Mouse (Mus musculus) small intestine, adult 2 months (tissue): ENCODE results near the gene Ncf2. TPM values are rescaled to one million over a fixed set of nuclear protein-coding genes. Genes with fewer than 3 reads are reported as not detected.
A peak's percentile ranks its signal among the peaks of the same experiment; 100 is the strongest.

ENCODE experiments used
- H3K27ac ChIP-seq: fragments of 200-500 bp; 2 replicates; pipeline ENCODE4 v1.5.1; 2012; ENCODE audit warnings: low read depth, low read length, control low read depth, inconsistent platforms; ENCODE audit not compliant: insufficient read depth
- H3K27me3 ChIP-seq: fragments of 200-500 bp; 2 replicates; pipeline ENCODE4 v1.6.1; 2012; ENCODE audit warnings: mild to moderate bottlenecking, moderate library complexity, low read length, inconsistent platforms; ENCODE audit not compliant: control insufficient read depth, insufficient read depth
- H3K36me3 ChIP-seq: fragments of 200-500 bp; 2 replicates; pipeline ENCODE4 v1.6.1; 2012; ENCODE audit warnings: mild to moderate bottlenecking, low read length, control low read depth, inconsistent platforms; ENCODE audit not compliant: control insufficient read depth, insufficient read depth
- H3K4me1 ChIP-seq: fragments of 200-500 bp; 2 replicates; pipeline ENCODE4 v1.6.1; 2012; ENCODE audit warnings: low read length, inconsistent platforms, mixed read lengths; ENCODE audit not compliant: control insufficient read depth, insufficient read depth, insufficient read length
- H3K4me3 ChIP-seq: fragments of 200-500 bp; 2 replicates; pipeline ENCODE4 v1.5.1; 2012; ENCODE audit warnings: low read depth, mild to moderate bottlenecking, control low read depth, inconsistent platforms, low read length, moderate library complexity
- CTCF ChIP-seq: fragments of 200-500 bp; IDR thresholded peaks from 2 replicates; pipeline ENCODE4 v1.5.1; 2012; ENCODE audit warnings: low read depth, mild to moderate bottlenecking, control low read depth, inconsistent platforms, low read length, moderate library complexity, mixed read lengths; ENCODE audit not compliant: insufficient replicate concordance, insufficient read length; ENCODE audit errors: extremely low read depth
- POLR2A ChIP-seq: fragments of 200-500 bp; IDR thresholded peaks from 2 replicates; pipeline ENCODE4 v1.6.1; 2012; ENCODE audit warnings: low read depth, mild to moderate bottlenecking, control low read depth, inconsistent platforms, low read length, moderate library complexity
- WGBS: fragments of 180-500 bp; shearing (Covaris S2); methylation state at CpG from one replicate; pipeline ENCODE4 v1.1.7; 2018; 5-methylcytosine and 5-hydroxymethylcytosine counted together
- polyA plus RNA-seq: library from polyadenylated mRNA; depleted of rRNA; stranded (reverse); fragments of >200 nt; gene quantifications from 2 replicates; pipeline ENCODE4 v1.2.3, GENCODE M21; 2012

The Ncf2 gene
- polyA plus RNA-seq, 1 experiment = 5.4 TPM

- 85% methylated on average over 13 of the region's 13 CpGs for WGBS
- Histone ChIP-seq H3K4me1 (peaks cover 4% of the 10 kb centered on the region; the same call in 1 of the 2 replicates), H3K4me3 (no peak overlapping the region)
Observed at GRCm38 (mm10) chr1:152810533-152811439, 10.8 kb downstream of the Ncf2 start.

DNA sequence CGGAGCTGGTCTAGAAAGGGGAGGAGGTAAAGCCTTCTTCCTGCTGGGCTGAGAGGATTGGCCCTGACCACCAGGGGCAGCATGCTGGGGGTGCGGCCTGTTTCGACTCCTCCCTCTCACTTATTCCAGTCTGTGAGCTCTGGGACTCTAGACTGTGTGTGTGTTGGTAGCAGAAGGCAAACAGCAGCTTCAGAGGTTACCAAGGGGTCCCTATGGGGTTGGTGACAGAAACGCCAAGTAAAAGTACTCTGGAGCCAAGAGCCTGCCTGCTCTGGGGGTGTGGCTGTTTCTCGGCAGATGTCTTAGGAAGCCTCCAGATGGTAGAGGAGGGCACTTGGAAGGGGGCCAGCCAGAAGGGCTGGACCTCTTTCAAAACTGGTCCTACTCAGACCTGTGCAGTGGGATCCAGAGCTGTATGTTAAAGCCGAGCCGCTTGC is 15.3 kb downstream of the Ncf2 start:
- no peaks in the 10 kb centered on the region for H3K27me3 ChIP-seq
- 13% methylated on average over 7 of the region's 7 CpGs for WGBS
- TF ChIP-seq CTCF = peak; percentile 60
- no peak for TF ChIP-seq POLR2A
- H3K27ac ChIP-seq = no peak overlapping the region
- H3K4me1 ChIP-seq = peaks cover 11% of the 10 kb centered on the region; the same call in 1 of the 2 replicates
- peaks cover 2% of the 10 kb centered on the region; the same call in 1 of the 2 replicates for H3K36me3 ChIP-seq
- peak overlapping the region; percentile 49 for H3K4me3 ChIP-seq

More at GRCm38 (mm10) chr1:152810533-152811439, 10.8 kb downstream of the Ncf2 start:
- Histone ChIP-seq H3K27me3 (no peaks in the 10 kb centered on the region), H3K27ac (no peak overlapping the region), H3K36me3 (peaks cover 2% of the 10 kb centered on the region; the same call in 1 of the 2 replicates)
- TF ChIP-seq POLR2A (no peak), CTCF (no peak)

DNA sequence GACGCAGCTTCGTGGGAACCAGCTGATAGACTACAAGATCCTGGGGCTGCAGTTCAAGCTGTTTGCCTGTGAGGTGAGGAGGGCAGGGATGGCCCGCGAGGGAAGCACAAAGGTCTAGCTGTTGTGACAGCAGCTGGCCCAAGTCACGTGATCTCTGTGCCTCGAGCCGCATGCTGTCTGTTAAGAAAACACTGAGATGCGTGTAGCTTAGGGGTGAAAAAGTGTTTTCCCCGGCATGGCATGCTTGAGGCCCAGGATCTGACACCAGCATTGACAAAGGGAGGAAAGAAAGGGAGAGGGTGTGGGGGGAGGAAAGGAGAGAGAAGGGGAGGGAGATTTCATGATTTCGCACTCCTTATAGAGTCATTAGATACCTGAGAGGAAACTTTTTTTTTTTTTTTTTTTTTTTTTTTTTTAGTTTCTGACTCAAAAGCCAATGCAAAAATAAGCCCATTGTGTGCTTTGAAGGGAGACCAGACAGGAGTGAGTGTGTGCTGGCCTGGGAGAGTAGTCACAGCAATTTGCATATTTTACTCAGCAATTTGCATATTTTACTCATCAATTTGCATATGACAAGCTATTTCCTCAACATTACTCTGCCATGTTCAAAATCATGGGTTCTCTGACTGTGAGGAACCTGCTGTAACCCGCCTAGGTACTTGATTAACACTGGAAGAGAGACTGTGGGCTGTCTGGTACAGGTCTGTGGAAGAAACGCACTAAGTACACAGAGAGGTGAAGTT is 17.2 kb downstream of the Ncf2 start:
- peaks cover 11% of the 10 kb centered on the region; the same call in 1 of the 2 replicates for H3K4me1 ChIP-seq
- no peak overlapping the region for H3K4me3 ChIP-seq
- H3K27ac ChIP-seq = peak overlapping the region; percentile 8; the same call in 1 of the 2 replicates
- WGBS = 41% methylated on average over 12 of the region's 12 CpGs
- no peaks in the 10 kb centered on the region for H3K36me3 ChIP-seq
- TF ChIP-seq CTCF (no peak), POLR2A (no peak)
- no peaks in the 10 kb centered on the region for H3K27me3 ChIP-seq

- peak overlapping the region; percentile 8; the same call in 1 of the 2 replicates for H3K27ac ChIP-seq
- no peak for TF ChIP-seq CTCF
- H3K4me3 ChIP-seq = no peak overlapping the region
- H3K27me3 ChIP-seq = no peaks in the 10 kb centered on the region
- no peaks in the 10 kb centered on the region for H3K36me3 ChIP-seq
- peaks cover 11% of the 10 kb centered on the region; the same call in 1 of the 2 replicates for H3K4me1 ChIP-seq
- 79% methylated on average over 10 of the region's 10 CpGs for WGBS
Observed at GRCm38 (mm10) chr1:152817794-152818193, 17.8 kb downstream of the Ncf2 start.

- H3K27me3 ChIP-seq = no peaks in the 10 kb centered on the region
- TF ChIP-seq POLR2A (no peak), CTCF (no peak)
- peaks cover 11% of the 10 kb centered on the region; the same call in 1 of the 2 replicates for H3K4me1 ChIP-seq
- H3K4me3 ChIP-seq = no peak overlapping the region
- 88% methylated on average over 6 of the region's 6 CpGs for WGBS
- H3K36me3 ChIP-seq = 0 out of 2 replicates have a peak, but pooled peaks cover 1% of the 10 kb centered on the region
- no peak overlapping the region for H3K27ac ChIP-seq
Observed at GRCm38 (mm10) chr1:152819558-152819957, 19.6 kb downstream of the Ncf2 start.

DNA sequence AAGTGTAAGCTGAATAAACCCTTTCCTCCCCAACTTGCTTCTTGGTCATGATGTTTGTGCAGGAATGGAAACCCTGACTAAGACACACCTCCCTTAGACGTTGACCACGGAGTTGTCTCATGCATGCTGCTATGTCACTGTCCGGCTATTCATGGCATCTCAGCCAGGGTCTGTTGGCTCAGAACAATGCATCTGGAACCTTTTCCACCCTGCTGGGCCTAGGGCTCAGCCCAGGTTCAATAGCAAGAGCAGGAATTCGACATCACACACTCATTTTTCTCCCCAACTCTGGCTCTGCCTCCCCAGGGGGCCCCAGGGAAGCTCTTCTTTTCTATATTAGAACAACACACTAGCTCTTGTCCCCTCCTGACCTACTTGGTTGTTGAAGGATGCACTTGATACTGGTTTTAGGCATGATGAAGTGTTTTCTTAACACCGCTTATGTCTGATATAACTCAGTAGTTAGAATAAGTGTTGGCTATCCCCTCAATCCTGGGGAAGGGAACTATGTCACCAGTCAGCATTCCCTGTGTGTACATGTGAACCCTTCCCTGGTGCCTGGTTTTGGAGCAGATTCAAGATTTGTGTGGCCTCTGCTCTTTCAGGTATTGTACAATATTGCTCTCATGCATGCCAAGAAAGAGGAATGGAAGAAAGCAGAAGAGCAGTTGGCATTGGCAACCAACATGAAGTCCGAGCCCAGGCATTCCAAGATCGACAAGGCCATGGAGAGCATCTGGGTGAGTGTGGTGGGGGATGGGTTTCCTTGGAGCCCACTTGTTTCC is 21.1 kb downstream of the Ncf2 start:
- no peak overlapping the region for H3K4me3 ChIP-seq
- TF ChIP-seq POLR2A (no peak), CTCF (no peak)
- 79% methylated on average over 7 of the region's 7 CpGs for WGBS
- H3K27ac ChIP-seq = no peak overlapping the region
- peaks cover 3% of the 10 kb centered on the region; the same call in 1 of the 2 replicates for H3K36me3 ChIP-seq
- peaks cover 11% of the 10 kb centered on the region; the same call in 1 of the 2 replicates for H3K4me1 ChIP-seq
- no peaks in the 10 kb centered on the region for H3K27me3 ChIP-seq
